Mouse (Mus musculus) embryonic facial prominence, embryonic 11.5 days (tissue): ENCODE results near the gene Rpsa. TPM values are rescaled to one million over a fixed set of nuclear protein-coding genes. Genes with fewer than 3 reads are reported as not detected.

Source experiments
- ATAC-seq: fragments of 200-750 bp; cut with Nextera tagmentation; replicated peaks from 2 replicates; pipeline ENCODE4 v1.8.0; 2017; ENCODE audit warnings: low read depth; ENCODE audit not compliant: insufficient number of reproducible peaks, low FRiP score, low TSS enrichment
- DNase-seq: peaks from one replicate; pipeline ENCODE4 v3.0.0-alpha.2; 2015; ENCODE audit warnings: low spot score
- H3K27ac ChIP-seq: fragments of 300-500 bp; sonication (generic); replicated peaks from 2 replicates; pipeline ENCODE4 v1.5.1; 2014; ENCODE audit warnings: mild to moderate bottlenecking, low read depth, low read length, control low read depth
- H3K27me3 ChIP-seq: fragments of 300-500 bp; sonication (generic); 2 replicates; pipeline ENCODE4 v1.6.1; 2014; ENCODE audit warnings: mild to moderate bottlenecking, low read length, moderate library complexity, mixed read lengths; ENCODE audit not compliant: control insufficient read depth, insufficient read depth
- H3K36me3 ChIP-seq: fragments of 300-500 bp; sonication (generic); replicated peaks from 2 replicates; pipeline ENCODE4 v1.6.1; 2014; ENCODE audit warnings: low read depth, mild to moderate bottlenecking, low read length, moderate library complexity, mixed read lengths; ENCODE audit not compliant: control insufficient read depth, insufficient read depth
- H3K4me1 ChIP-seq: fragments of 300-500 bp; sonication (generic); 2 replicates; pipeline ENCODE4 v1.6.1; 2014; ENCODE audit warnings: low read length, mixed read lengths; ENCODE audit not compliant: control insufficient read depth, insufficient read depth
- H3K4me2 ChIP-seq: fragments of 300-500 bp; sonication (generic); 2 replicates; pipeline ENCODE4 v1.6.1; 2014; ENCODE audit warnings: low read depth, mild to moderate bottlenecking, control low read depth, low read length, moderate library complexity
- H3K4me3 ChIP-seq: fragments of 300-500 bp; sonication (generic); 2 replicates; pipeline ENCODE4 v1.5.1; 2014; ENCODE audit warnings: low read depth, low read length, control low read depth
- H3K9ac ChIP-seq: fragments of 300-500 bp; sonication (generic); replicated peaks from 2 replicates; pipeline ENCODE4 v1.6.1; 2014; ENCODE audit warnings: mild to moderate bottlenecking, control low read depth, low read length
- H3K9me3 ChIP-seq: fragments of 300-500 bp; sonication (generic); replicated peaks from 2 replicates; pipeline ENCODE4 v1.6.1; 2016; ENCODE audit warnings: mild to moderate bottlenecking, low read length, inconsistent platforms, mixed read lengths; ENCODE audit not compliant: control insufficient read depth
- WGBS: fragments of 180-500 bp; shearing (Covaris S2); extraction: QIAGEN DNeasy Blood & Tissue Kit; methylation state at CpG from one replicate; pipeline ENCODE4 v1.1.7; 2014; 5-methylcytosine and 5-hydroxymethylcytosine counted together
- polyA plus RNA-seq: library from polyadenylated mRNA; unstranded; fragments of >200 nt; fragmentation: Nextera tagmentation; extraction: Ambion mirVana; gene quantifications from 2 replicates; pipeline ENCODE4 v1.2.1, GENCODE M21; 2014

Gene Rpsa
- 1,419 and 1,591 TPM in 2 replicates for polyA plus RNA-seq

- no peaks in the 10 kb centered on the region for H3K27me3 ChIP-seq
- peak; percentile 99 for DNase-seq
- H3K9me3 ChIP-seq, result no peaks in the 10 kb centered on the region
- under 1% methylated on average over 64 of the region's 72 CpGs for WGBS
- peak within 1 kb of the TSS; percentile 100 for H3K9ac ChIP-seq
- peak within 1 kb of the TSS; percentile 97 for H3K4me3 ChIP-seq
- peak within 1 kb of the TSS; percentile 86 for H3K27ac ChIP-seq
- peak within 1 kb of the TSS; percentile 77 for H3K4me2 ChIP-seq
- H3K4me1 ChIP-seq, result no peaks in the 10 kb centered on the region
- H3K36me3 ChIP-seq, result peaks cover 10% of the 10 kb centered on the region
- ATAC-seq, result peak; percentile 94
These were observed at the start of gene Rpsa for GRCm38 (mm10) chr9:120127538-120128251. Rpsa (plus strand) TSS chr9:120127689.

GRCm38 (mm10) chr9:120078241-120078640, 49.2 kb upstream of the Rpsa start:
- no peaks in the 10 kb centered on the region for H3K36me3 ChIP-seq
- H3K27me3 ChIP-seq, result no peaks in the 10 kb centered on the region
- no peak overlapping the region for H3K9ac ChIP-seq
- 84% methylated on average over 3 of the region's 3 CpGs for WGBS
- no peak overlapping the region for H3K4me2 ChIP-seq
- ATAC-seq (no peak), DNase-seq (no peak)
- H3K27ac ChIP-seq, result no peak overlapping the region
- no peak overlapping the region for H3K4me3 ChIP-seq
- no peaks in the 10 kb centered on the region for H3K4me1 ChIP-seq
- H3K9me3 ChIP-seq, result no peaks in the 10 kb centered on the region

DNA sequence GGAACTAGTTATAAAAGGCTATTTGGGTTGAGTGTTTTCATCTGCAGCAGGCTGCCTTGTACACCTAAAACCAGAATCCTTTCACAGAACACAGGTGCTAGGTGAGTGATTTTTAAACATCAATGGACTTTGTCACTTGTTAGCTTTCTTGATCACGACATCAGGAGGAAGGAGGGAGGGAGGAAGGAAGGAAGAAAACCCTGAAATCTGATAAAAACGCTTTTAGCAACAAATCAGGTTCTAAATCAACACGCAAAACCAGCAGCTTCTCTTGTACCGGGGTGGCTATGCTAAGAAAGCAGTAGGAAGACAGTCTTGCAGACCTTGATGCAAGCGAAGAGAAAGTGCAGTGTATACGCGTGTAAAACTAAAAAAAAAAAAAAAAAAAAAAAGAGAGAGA, 47.6 kb upstream of the Rpsa start:
- no peaks in the 10 kb centered on the region for H3K4me1 ChIP-seq
- no peaks in the 10 kb centered on the region for H3K27me3 ChIP-seq
- no peaks in the 10 kb centered on the region for H3K9me3 ChIP-seq
- no peak overlapping the region for H3K4me2 ChIP-seq
- no peak overlapping the region for H3K4me3 ChIP-seq
- H3K36me3 ChIP-seq, result no peaks in the 10 kb centered on the region
- no peak for ATAC-seq
- no peak overlapping the region for H3K27ac ChIP-seq
- no peak for DNase-seq
- WGBS, result 77% methylated on average over 7 of the region's 7 CpGs
- no peak overlapping the region for H3K9ac ChIP-seq

GRCm38 (mm10) chr9:120080546-120081108, 46.9 kb upstream of the Rpsa start:
- WGBS, result 82% methylated on average over 8 of the region's 8 CpGs

GRCm38 (mm10) chr9:120081247-120081646, 46.2 kb upstream of the Rpsa start:
- no peak for DNase-seq
- 73% methylated on average over 6 of the region's 6 CpGs for WGBS

More at GRCm38 (mm10) chr9:120080546-120081108, 46.9 kb upstream of the Rpsa start:
- no peaks in the 10 kb centered on the region for H3K4me1 ChIP-seq
- no peak overlapping the region for H3K9ac ChIP-seq
- no peaks in the 10 kb centered on the region for H3K36me3 ChIP-seq
- no peaks in the 10 kb centered on the region for H3K27me3 ChIP-seq
- ATAC-seq (no peak), DNase-seq (no peak)
- no peak overlapping the region for H3K4me2 ChIP-seq
- no peak overlapping the region for H3K27ac ChIP-seq
- H3K4me3 ChIP-seq, result no peak overlapping the region
- H3K9me3 ChIP-seq, result no peaks in the 10 kb centered on the region

DNA sequence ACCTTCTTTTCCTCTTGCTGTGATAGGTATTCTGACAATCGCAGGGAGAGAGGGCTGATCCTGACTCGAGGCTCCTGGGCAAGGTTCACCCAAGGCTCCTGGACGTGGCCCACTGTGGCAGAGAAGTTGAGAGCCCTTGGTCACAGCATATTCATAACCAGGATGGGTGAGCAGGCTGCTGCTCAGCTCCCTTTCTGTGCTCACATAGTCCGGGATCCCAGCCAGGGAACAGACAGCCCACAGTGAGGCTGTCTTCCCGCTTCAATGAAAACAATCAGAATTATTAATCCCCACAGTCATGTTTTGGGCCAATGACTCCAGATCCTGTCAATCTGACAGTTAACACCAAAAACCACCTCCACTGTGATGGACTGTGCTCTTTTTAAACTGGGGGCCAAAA, 45.5 kb upstream of the Rpsa start:
- ATAC-seq (no peak), DNase-seq (no peak)
- Histone ChIP-seq H3K27ac (no peak overlapping the region), H3K9me3 (no peaks in the 10 kb centered on the region), H3K27me3 (no peaks in the 10 kb centered on the region), H3K9ac (no peak overlapping the region), H3K4me2 (no peak overlapping the region), H3K36me3 (no peaks in the 10 kb centered on the region), H3K4me1 (no peaks in the 10 kb centered on the region), H3K4me3 (no peak overlapping the region)
- WGBS, result 84% methylated on average over 5 of the region's 5 CpGs

More at GRCm38 (mm10) chr9:120081247-120081646, 46.2 kb upstream of the Rpsa start:
- Histone ChIP-seq H3K27me3 (no peaks in the 10 kb centered on the region), H3K9ac (no peak overlapping the region), H3K27ac (no peak overlapping the region), H3K4me1 (no peaks in the 10 kb centered on the region), H3K36me3 (no peaks in the 10 kb centered on the region), H3K4me3 (no peak overlapping the region), H3K9me3 (no peaks in the 10 kb centered on the region), H3K4me2 (no peak overlapping the region)
- ATAC-seq, result no peak

- no peak for DNase-seq
- Histone ChIP-seq H3K4me3 (no peak overlapping the region), H3K9ac (no peak overlapping the region), H3K27me3 (no peaks in the 10 kb centered on the region), H3K4me2 (no peak overlapping the region), H3K4me1 (no peaks in the 10 kb centered on the region), H3K9me3 (no peaks in the 10 kb centered on the region), H3K36me3 (no peaks in the 10 kb centered on the region), H3K27ac (no peak overlapping the region)
- WGBS, result 80% methylated on average over 4 of the region's 4 CpGs
- no peak for ATAC-seq
These were observed 44.8 kb upstream of the Rpsa start for GRCm38 (mm10) chr9:120082691-120083090.

- H3K27ac ChIP-seq, result no peak overlapping the region
- no peak overlapping the region for H3K4me3 ChIP-seq
- H3K9me3 ChIP-seq, result no peaks in the 10 kb centered on the region
- 85% methylated on average over 18 of the region's 18 CpGs for WGBS
- DNase-seq (no peak), ATAC-seq (no peak)
- no peak overlapping the region for H3K9ac ChIP-seq
- H3K36me3 ChIP-seq, result no peaks in the 10 kb centered on the region
- no peaks in the 10 kb centered on the region for H3K27me3 ChIP-seq
- no peaks in the 10 kb centered on the region for H3K4me1 ChIP-seq
- H3K4me2 ChIP-seq, result no peak overlapping the region
These were observed 44.2 kb upstream of the Rpsa start for GRCm38 (mm10) chr9:120083158-120083894.
